Mouse (Mus musculus): Measurements from ENCODE around the gene Atmin. TPM values are rescaled to one million over a fixed set of nuclear protein-coding genes. Genes with fewer than 3 reads are reported as not detected.

Atmin gene
- polyA plus RNA-seq, 1 experiment from 2014 or later, result 11.7 TPM

DNA sequence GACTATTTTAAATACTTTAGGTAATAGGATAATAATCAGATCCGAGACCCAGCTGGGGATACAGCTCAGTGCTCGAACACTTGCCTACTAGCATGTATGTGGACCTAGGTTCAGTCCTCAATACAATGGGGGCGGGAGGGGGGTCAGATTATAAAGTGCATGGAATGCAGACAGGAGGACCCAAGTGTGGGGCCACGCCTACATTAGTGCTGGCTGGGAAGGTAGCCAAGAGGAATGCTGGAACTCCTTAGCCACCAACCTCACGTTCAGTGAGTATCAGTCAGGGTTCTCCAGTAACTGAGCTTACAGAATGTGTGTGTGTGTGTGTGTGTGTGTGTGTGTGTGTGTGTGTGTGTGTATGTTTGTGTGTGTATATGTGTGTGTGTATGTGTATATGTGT, 8.2 kb downstream of the Atmin start:
- Histone ChIP-seq H3K27ac (ENCODE audit: poor library complexity, severe bottlenecking) (no peak overlapping the region), H3K9me3 (replicated peaks) (no peaks in the 10 kb centered on the region), H3K4me2 (no peak overlapping the region), H3K27me3 (replicated peaks) (no peaks in the 10 kb centered on the region), H3K4me3 (no peak overlapping the region), H3K9ac (no peak overlapping the region), H3K4me1 (replicated peaks) (peaks cover 34% of the 10 kb centered on the region), H3K36me3 (peaks cover 36% of the 10 kb centered on the region)
- WGBS, result 55% methylated on average over 5 of the region's 5 CpGs
- no peak for ATAC-seq (ENCODE audit: insufficient number of reproducible peaks, low FRiP score)

DNA sequence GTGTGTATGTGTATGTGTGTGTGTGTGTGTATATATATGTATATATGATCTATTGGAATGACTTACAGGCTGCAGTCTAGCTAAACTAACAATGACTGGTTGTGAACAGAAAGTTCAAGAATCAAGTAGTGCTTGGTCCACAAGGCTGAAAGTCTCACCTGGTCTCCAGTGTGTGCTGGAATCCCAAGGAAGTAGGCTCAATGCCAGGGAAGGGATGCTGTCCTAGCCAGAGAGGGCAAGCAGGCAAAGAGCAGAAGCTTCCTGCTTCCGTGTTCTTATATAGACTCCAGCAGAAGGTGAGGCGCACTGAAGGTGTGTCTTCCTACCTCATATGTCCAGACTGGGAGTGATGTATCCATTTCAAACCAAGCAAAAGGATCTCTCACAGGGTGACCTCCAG, 8.6 kb downstream of the Atmin start:
- H3K4me2 ChIP-seq, result no peak overlapping the region
- H3K27ac ChIP-seq (ENCODE audit: poor library complexity, severe bottlenecking), result no peak overlapping the region
- H3K27me3 ChIP-seq (replicated peaks), result no peaks in the 10 kb centered on the region
- 89% methylated on average over 2 of the region's 2 CpGs for WGBS
- H3K9ac ChIP-seq, result no peak overlapping the region
- H3K9me3 ChIP-seq (replicated peaks), result no peaks in the 10 kb centered on the region
- peaks cover 40% of the 10 kb centered on the region for H3K36me3 ChIP-seq
- H3K4me1 ChIP-seq (replicated peaks), result peaks cover 29% of the 10 kb centered on the region
- ATAC-seq (ENCODE audit: insufficient number of reproducible peaks, low FRiP score), result no peak
- no peak overlapping the region for H3K4me3 ChIP-seq

DNA sequence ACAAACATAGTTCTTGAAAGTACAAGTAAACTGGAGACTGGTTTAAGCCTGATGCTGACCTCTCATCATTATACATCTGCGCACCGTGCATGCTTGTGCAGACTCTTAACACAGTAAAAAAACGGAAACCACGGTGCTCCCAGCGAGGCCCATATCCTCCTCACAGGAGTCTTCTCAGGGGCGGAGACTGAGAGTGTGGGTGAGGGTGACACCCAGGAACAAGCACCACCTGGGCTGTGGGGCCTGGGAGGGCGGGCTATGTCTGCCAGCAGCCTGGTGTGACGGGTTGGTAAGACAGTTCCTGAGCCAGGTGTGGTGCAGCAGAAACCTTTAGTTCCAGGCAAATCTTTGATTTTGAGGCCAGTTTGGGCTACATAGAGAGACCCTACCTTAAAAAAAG, 9.2 kb downstream of the Atmin start:
- H3K9me3 ChIP-seq (replicated peaks), result no peaks in the 10 kb centered on the region
- 87% methylated on average over 8 of the region's 8 CpGs for WGBS
- H3K36me3 ChIP-seq, result peaks cover 47% of the 10 kb centered on the region
- no peak overlapping the region for H3K4me2 ChIP-seq
- ATAC-seq (ENCODE audit: insufficient number of reproducible peaks, low FRiP score), result no peak
- H3K4me3 ChIP-seq, result no peak overlapping the region
- H3K27me3 ChIP-seq (replicated peaks), result no peaks in the 10 kb centered on the region
- H3K9ac ChIP-seq, result no peak overlapping the region
- H3K4me1 ChIP-seq (replicated peaks), result peaks cover 25% of the 10 kb centered on the region
- no peak overlapping the region for H3K27ac ChIP-seq (ENCODE audit: poor library complexity, severe bottlenecking)

DNA sequence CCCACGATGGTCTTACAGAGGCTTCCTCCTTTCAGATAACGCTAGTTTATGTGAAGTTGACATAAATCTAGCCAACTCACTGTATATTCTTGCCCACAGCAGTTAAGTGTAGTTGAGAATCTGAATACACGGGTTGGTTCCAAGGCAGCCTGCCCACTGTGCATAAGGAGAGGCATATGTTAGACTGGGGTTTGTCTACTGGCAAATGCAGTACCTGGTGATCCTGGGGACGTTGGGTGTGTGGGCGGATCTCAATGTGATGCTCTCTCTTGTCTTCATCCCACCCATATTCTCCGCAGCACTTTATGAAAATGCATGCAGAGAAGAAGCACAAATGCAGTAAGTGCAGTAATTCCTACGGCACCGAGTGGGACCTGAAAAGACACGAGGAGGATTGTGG, 11.2 kb downstream of the Atmin start:
- no peak for ATAC-seq (ENCODE audit: insufficient number of reproducible peaks, low FRiP score)
- Histone ChIP-seq H3K27ac (ENCODE audit: poor library complexity, severe bottlenecking) (no peak overlapping the region), H3K4me2 (no peak overlapping the region), H3K27me3 (replicated peaks) (no peaks in the 10 kb centered on the region), H3K9ac (no peak overlapping the region), H3K4me1 (replicated peaks) (peaks cover 15% of the 10 kb centered on the region), H3K4me3 (no peak overlapping the region), H3K9me3 (replicated peaks) (no peaks in the 10 kb centered on the region), H3K36me3 (peaks cover 63% of the 10 kb centered on the region)
- WGBS, result 91% methylated on average over 9 of the region's 9 CpGs

DNA sequence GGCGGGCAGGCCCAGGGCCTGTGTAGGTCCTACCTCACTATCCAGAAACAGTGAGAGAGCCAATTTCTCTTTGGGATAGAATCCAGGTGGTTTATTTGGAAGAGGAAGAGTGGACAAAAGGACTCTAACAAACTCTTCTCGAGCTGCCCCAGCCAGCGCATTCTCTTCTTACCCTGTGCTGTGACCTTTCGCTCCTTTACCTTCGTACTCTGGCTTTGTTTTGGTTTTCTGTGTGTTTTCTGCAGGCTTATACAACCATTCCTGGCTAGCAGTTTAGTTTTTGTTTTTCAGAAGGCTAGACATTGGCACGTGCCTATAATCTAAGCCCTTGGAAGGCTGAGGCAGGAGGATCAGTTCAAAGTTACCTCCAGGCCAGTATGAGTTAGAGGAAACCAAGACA, 26.3 kb downstream of the Atmin start:
- Histone ChIP-seq H3K4me1 (replicated peaks) (0 out of 2 replicates have a peak, but pooled peaks cover 6% of the 10 kb centered on the region), H3K36me3 (no peaks in the 10 kb centered on the region), H3K4me3 (no peak overlapping the region), H3K4me2 (no peak overlapping the region), H3K9me3 (replicated peaks) (no peaks in the 10 kb centered on the region), H3K27me3 (replicated peaks) (no peaks in the 10 kb centered on the region; the same call in 1 of the 2 replicates), H3K9ac (no peak overlapping the region), H3K27ac (ENCODE audit: poor library complexity, severe bottlenecking) (no peak overlapping the region)
- no peak for ATAC-seq (ENCODE audit: insufficient number of reproducible peaks, low FRiP score)
- WGBS, result 87% methylated on average over 6 of the region's 6 CpGs

DNA sequence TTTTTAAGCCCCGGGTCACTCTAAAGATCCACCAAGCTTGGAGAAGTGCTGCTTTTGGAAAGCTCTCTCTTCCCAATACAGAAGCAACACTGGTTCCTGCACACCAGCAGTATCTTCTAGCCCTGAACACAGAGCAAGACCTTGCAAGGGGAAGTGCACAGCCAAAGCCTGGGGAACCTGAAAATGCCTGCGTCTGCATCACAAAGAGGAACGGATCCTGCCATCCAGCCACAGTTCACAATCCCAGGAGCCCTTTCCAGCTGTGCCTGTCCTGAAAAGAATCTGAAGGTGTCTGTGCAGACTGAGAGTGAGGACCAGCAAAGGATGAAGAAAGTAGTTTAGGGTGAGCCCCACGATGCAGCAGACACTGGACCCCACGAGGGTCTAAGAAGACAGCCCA, 31.9 kb downstream of the Atmin start:
- H3K36me3 ChIP-seq, result no peaks in the 10 kb centered on the region
- WGBS, result 44% methylated on average over 5 of the region's 5 CpGs
- no peaks in the 10 kb centered on the region for H3K9me3 ChIP-seq (replicated peaks)
- no peak overlapping the region for H3K4me2 ChIP-seq
- H3K4me3 ChIP-seq, result no peak overlapping the region
- no peak overlapping the region for H3K27ac ChIP-seq (ENCODE audit: poor library complexity, severe bottlenecking)
- no peak for ATAC-seq (ENCODE audit: insufficient number of reproducible peaks, low FRiP score)
- H3K9ac ChIP-seq, result no peak overlapping the region; the same call in 1 of the 2 replicates
- peaks cover 12% of the 10 kb centered on the region; the same call in 1 of the 2 replicates for H3K4me1 ChIP-seq (replicated peaks)
- H3K27me3 ChIP-seq (replicated peaks), result no peaks in the 10 kb centered on the region; the same call in 1 of the 2 replicates

DNA sequence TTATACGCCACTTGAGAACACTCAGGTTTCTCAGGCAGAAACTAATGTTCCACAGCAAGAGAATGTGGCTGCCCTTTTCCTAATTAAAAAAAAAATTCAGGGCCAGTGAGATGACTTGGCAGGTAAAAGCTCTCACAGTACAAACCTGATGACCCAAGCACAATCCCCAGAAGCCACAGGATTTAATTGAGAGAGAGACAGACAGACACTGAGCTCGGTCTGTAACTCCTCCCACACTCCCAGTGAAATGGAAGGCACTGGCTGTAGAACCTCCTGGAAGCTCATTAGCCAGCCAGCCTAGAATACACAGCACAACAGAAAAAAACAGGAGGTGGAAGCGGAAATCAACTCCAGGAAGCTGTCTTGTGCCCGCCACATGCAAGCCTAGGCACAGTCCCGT, 32.4 kb downstream of the Atmin start:
- Histone ChIP-seq H3K4me3 (no peak overlapping the region), H3K9me3 (replicated peaks) (no peaks in the 10 kb centered on the region), H3K4me1 (replicated peaks) (peaks cover 13% of the 10 kb centered on the region; the same call in 1 of the 2 replicates), H3K27me3 (replicated peaks) (no peaks in the 10 kb centered on the region; the same call in 1 of the 2 replicates), H3K27ac (ENCODE audit: poor library complexity, severe bottlenecking) (no peak overlapping the region), H3K36me3 (no peaks in the 10 kb centered on the region), H3K4me2 (no peak overlapping the region), H3K9ac (no peak overlapping the region; the same call in 1 of the 2 replicates)
- no peak for ATAC-seq (ENCODE audit: insufficient number of reproducible peaks, low FRiP score)
- 56% methylated on average over 5 of the region's 5 CpGs for WGBS

DNA sequence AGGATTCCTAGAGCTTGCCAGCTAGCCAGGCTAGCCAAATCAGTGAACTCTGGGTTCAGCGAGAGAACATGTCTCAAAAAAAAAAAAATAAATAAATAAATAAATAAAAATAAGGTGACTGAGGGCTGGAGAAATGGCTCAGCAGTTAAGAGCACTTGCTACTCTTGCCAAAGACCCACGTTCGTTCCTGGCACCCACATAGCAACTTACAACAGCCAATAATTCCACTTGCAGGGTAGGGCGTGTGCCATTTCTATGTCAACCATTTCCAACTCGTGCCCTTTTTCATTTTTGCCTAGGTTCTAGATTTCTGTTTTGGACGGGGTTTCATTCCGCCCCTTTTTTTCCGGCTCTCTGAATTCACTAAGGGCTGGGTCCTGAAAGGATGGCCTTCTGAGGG, 34.9 kb downstream of the Atmin start:
- H3K36me3 ChIP-seq, result peaks cover 12% of the 10 kb centered on the region; the same call in 1 of the 2 replicates
- no peaks in the 10 kb centered on the region; the same call in 1 of the 2 replicates for H3K27me3 ChIP-seq (replicated peaks)
- H3K27ac ChIP-seq (ENCODE audit: poor library complexity, severe bottlenecking), result no peak overlapping the region
- 33% methylated on average over 8 of the region's 8 CpGs for WGBS
- H3K9me3 ChIP-seq (replicated peaks), result no peaks in the 10 kb centered on the region
- peak overlapping the region; percentile 85 for H3K4me3 ChIP-seq
- peak overlapping the region; percentile 80 for H3K4me2 ChIP-seq
- peak overlapping the region; percentile 63 for H3K9ac ChIP-seq
- peaks cover 7% of the 10 kb centered on the region; the same call in 1 of the 2 replicates for H3K4me1 ChIP-seq (replicated peaks)
- no peak for ATAC-seq (ENCODE audit: insufficient number of reproducible peaks, low FRiP score)

DNA sequence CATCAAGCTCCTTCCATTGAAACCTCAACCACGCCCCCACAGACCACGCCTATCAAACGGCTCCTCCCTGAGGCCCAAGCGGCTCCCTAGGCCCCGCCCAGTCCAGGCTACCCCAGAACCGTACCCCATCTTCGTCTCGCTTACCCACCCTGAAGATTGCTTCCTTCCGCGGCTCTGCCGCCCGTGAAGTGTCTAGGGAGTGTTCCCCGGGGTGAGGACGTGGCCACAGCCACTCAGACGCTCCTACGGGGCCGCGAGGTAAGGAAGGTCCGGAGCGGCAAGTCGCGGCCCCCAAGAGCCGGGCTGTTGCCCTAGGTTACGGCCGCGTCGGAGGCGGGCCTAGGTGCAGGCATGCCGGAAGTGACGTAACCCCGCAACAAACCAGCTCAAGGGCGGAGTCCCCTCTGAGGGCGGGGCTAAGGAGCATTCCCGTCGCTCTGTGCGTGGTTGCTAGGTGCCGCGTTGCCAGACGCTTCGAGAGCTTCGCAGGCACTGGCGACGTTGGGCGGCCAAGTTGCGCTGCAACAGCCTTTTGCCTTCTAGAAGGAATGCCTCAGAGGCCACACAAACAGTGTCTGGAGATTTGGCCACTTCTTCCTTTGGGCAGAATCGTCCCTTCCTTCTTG, 35.6 kb downstream of the Atmin start, which contains the start of gene 1700030J22Rik:
TSS of gene 1700030J22Rik (minus strand) at position 329 of the 626 bp plus-strand sequence.
- no peaks in the 10 kb centered on the region for H3K9me3 ChIP-seq (replicated peaks)
- H3K4me1 ChIP-seq (replicated peaks), result peaks cover 7% of the 10 kb centered on the region; the same call in 1 of the 2 replicates
- no peaks in the 10 kb centered on the region for H3K27me3 ChIP-seq (replicated peaks)
- ATAC-seq (ENCODE audit: insufficient number of reproducible peaks, low FRiP score), result peak; percentile 100
- under 1% methylated on average over 46 of the region's 46 CpGs for WGBS
- H3K36me3 ChIP-seq, result peaks cover 18% of the 10 kb centered on the region
- H3K27ac ChIP-seq (ENCODE audit: poor library complexity, severe bottlenecking), result no peak within 1 kb of the TSS
- H3K4me3 ChIP-seq, result peak within 1 kb of the TSS; percentile 85
- peak within 1 kb of the TSS; percentile 80 for H3K4me2 ChIP-seq
- peak within 1 kb of the TSS; percentile 63 for H3K9ac ChIP-seq

DNA sequence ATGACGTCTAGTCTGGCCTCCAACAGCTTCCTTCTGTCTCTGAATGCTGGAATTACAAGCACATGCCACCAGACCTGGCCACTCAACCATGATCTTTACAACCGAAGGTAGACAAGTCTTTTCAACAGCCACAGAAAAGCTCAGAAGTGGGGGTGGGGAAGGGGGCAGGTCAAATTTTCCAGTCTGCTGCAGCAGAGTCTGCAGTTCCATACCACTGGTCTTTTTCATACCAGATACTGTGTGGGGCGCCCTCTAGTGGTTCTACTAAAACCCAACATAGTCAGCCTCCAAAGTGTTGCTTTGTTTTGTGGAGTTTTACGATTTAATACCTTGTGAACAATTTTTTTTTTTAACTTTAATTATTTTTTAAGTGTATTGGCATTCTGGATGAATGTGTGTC, 36.9 kb downstream of the Atmin start:
- WGBS, result 21% methylated on average over 4 of the region's 4 CpGs
- ATAC-seq (ENCODE audit: insufficient number of reproducible peaks, low FRiP score), result no peak
- H3K27me3 ChIP-seq (replicated peaks), result no peaks in the 10 kb centered on the region
- no peak overlapping the region for H3K9ac ChIP-seq
- no peak overlapping the region for H3K27ac ChIP-seq (ENCODE audit: poor library complexity, severe bottlenecking)
- H3K4me1 ChIP-seq (replicated peaks), result peaks cover 7% of the 10 kb centered on the region; the same call in 1 of the 2 replicates
- no peaks in the 10 kb centered on the region for H3K9me3 ChIP-seq (replicated peaks)
- H3K4me2 ChIP-seq, result no peak overlapping the region; the same call in 1 of the 2 replicates
- H3K36me3 ChIP-seq, result peaks cover 28% of the 10 kb centered on the region
- H3K4me3 ChIP-seq, result no peak overlapping the region

DNA sequence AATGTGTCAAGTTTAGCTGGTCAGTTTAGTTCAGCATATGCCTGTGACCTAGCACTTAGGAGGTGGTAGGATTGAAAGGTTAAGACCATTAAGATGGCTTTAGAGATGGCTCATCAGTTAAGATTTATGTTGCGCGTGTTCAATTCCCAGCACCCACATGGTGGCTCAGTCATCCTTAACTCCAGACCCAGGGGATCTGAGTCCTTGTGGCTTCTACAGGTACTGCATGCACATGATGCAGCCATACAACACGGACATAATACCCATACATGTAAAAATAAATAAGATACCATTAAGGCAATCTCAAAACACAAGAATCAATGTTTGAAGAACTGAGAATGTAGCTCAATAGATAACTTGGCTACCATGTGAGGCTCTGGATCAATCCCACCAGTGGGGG, 46.6 kb downstream of the Atmin start:
- H3K4me3 ChIP-seq, result no peak overlapping the region
- H3K4me2 ChIP-seq, result no peak overlapping the region

More for the DNA sequence above, 46.6 kb downstream of the Atmin start:
- Histone ChIP-seq H3K9me3 (replicated peaks) (no peaks in the 10 kb centered on the region), H3K27ac (ENCODE audit: poor library complexity, severe bottlenecking) (no peak overlapping the region), H3K27me3 (replicated peaks) (no peaks in the 10 kb centered on the region), H3K9ac (no peak overlapping the region), H3K36me3 (peaks cover 36% of the 10 kb centered on the region), H3K4me1 (replicated peaks) (peaks cover 10% of the 10 kb centered on the region)
- 91% methylated on average over 3 of the region's 3 CpGs for WGBS
- ATAC-seq (ENCODE audit: insufficient number of reproducible peaks, low FRiP score), result no peak

All from heart, embryonic 12.5 days (tissue).